Mouse (Mus musculus) heart, postnatal 0 days (tissue): ENCODE measurements around the gene Ppp5c.

ENCODE experiments used
- CTCF ChIP-seq: IDR thresholded peaks from 2 replicates; pipeline ENCODE4 v1.5.1; 2016; ENCODE audit warnings: antibody characterized with exemption, control low read depth, low read depth
- EP300 ChIP-seq: IDR thresholded peaks from 2 replicates; pipeline ENCODE4 v1.6.1; 2016; ENCODE audit warnings: antibody characterized with exemption, low read depth

DNA sequence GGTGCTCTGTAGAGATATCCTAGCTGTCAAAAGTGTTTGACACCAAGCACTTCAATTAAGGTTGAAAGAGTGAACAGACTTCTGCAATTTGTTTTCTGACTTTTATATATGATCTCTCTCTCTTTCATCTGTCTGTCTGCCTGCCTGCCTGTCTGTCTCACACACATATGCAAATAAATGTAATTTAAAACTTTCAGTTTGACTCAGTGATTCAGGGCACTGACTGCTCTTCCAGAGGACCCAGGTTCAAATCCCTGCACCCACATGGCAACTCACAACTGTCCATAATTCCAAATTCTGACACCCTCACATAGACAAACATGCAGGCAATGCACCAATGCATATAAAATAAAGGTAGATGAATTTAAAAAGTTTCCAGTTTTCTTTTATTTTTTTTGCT, 39.3 kb upstream of the Ppp5c start:
- TF ChIP-seq CTCF (no peak), EP300 (no peak)
